Mouse (Mus musculus) midbrain, embryonic 12.5 days (tissue): ENCODE measurements around the gene Mei1. TPM values are rescaled to one million over a fixed set of nuclear protein-coding genes. Genes with fewer than 3 reads are reported as not detected.

Experiments
- ATAC-seq: fragments of 200-750 bp; cut with Nextera tagmentation; 2 replicates; pipeline ENCODE4 v1.8.0; 2017; ENCODE audit warnings: low read depth, moderate TSS enrichment, moderate library complexity; ENCODE audit not compliant: low FRiP score
- H3K27ac ChIP-seq: fragments of 300-500 bp; sonication (generic); replicated peaks from 2 replicates; pipeline ENCODE4 v1.5.1; 2016; ENCODE audit warnings: mild to moderate bottlenecking
- H3K27me3 ChIP-seq: fragments of 300-500 bp; sonication (generic); 2 replicates; pipeline ENCODE4 v1.6.1; 2016; ENCODE audit warnings: mild to moderate bottlenecking
- H3K36me3 ChIP-seq: fragments of 300-500 bp; sonication (generic); 2 replicates; pipeline ENCODE4 v1.6.1; 2016
- H3K4me1 ChIP-seq: fragments of 300-500 bp; sonication (generic); 2 replicates; pipeline ENCODE4 v1.6.1; 2016
- H3K4me2 ChIP-seq: fragments of 300-500 bp; sonication (generic); replicated peaks from 2 replicates; pipeline ENCODE4 v1.6.1; 2016; ENCODE audit warnings: mild to moderate bottlenecking, moderate library complexity
- H3K4me3 ChIP-seq: fragments of 300-500 bp; sonication (generic); 2 replicates; pipeline ENCODE4 v1.5.1; 2016; ENCODE audit warnings: mild to moderate bottlenecking
- H3K9ac ChIP-seq: fragments of 300-500 bp; sonication (generic); replicated peaks from 2 replicates; pipeline ENCODE4 v1.6.1; 2016; ENCODE audit warnings: mild to moderate bottlenecking, moderate library complexity
- H3K9me3 ChIP-seq: fragments of 300-500 bp; sonication (generic); 2 replicates; pipeline ENCODE4 v1.6.1; 2016; ENCODE audit warnings: mild to moderate bottlenecking
- WGBS: fragments of 180-500 bp; shearing (Covaris S2); methylation state at CpG from one replicate; pipeline ENCODE4 v1.1.7; 2016; 5-methylcytosine and 5-hydroxymethylcytosine counted together
- polyA plus RNA-seq: library from polyadenylated mRNA; unstranded; fragments of >200 nt; fragmentation: Nextera tagmentation; extraction: Ambion mirVana; gene quantifications from 2 replicates; pipeline ENCODE4 v1.2.1, GENCODE M21; 2016

Gene Mei1
- 0.05 and 0.08 TPM in 2 replicates for polyA plus RNA-seq

DNA sequence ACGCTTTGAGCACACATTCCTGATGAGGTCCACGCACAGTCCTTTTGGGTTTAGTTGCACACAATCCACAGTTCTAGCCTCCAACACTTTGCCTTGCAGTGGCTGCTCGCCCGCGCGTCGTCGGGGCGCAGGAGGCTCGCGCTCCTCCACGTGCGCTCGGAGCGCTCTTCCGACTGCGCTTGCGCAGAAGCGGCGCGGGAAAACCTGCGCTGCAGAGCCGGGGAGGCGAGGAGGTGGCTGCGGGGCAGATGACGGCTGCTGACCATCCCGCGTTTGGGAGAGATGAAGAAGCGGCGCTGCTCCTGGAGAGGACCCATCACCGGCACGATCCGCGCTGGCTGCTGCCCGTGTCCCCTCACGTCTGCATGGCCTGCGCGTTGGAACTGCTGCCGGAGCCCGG lies at the start of gene Mei1:
Gene Mei1, plus strand, starts transcription at position 99 of the 400 bp plus-strand sequence.
- Histone ChIP-seq H3K4me2 (peak within 1 kb of the TSS; percentile 34), H3K36me3 (no peaks in the 10 kb centered on the region)

DNA sequence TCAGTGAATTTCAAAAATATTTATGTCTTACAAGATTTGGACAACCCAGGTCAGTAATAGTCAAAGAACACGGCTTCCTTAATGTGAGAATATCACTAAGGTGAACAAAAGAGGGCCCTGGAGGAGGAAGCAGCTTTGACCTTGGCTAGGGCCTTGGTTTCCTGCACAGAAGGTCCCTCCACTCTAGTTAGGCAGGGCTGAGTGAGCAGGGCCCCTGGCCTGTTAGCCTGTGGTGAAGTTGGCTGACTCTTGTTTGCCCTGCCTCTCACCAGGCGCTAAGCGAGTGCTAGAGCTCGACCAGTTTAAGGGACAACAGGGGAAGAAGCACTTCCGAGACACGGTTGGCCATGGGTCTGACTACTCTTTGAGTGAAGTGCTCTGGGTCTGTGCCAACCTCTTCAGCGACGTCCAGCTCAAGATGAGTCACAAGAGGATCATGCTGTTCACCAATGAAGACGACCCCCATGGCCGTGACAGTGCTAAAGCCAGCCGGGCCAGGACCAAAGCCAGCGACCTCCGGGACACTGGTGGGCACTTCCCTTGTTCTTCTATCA lies 47.2 kb upstream of the Mei1 start:
- Histone ChIP-seq H3K4me1 (no peaks in the 10 kb centered on the region), H3K9ac (no peak overlapping the region), H3K27me3 (no peaks in the 10 kb centered on the region), H3K4me2 (no peak overlapping the region), H3K36me3 (peaks cover 77% of the 10 kb centered on the region), H3K27ac (no peak overlapping the region), H3K4me3 (no peak overlapping the region), H3K9me3 (no peaks in the 10 kb centered on the region)
- 91% methylated on average over 13 of the region's 13 CpGs for WGBS
- ATAC-seq: no peak

More for the DNA sequence above, at the start of gene Mei1:
- Histone ChIP-seq H3K9ac (no peak within 1 kb of the TSS), H3K27ac (no peak within 1 kb of the TSS), H3K4me3 (peak within 1 kb of the TSS; percentile 17; the same call in 1 of the 2 replicates), H3K4me1 (0 out of 2 replicates have a peak, but pooled peaks cover 4% of the 10 kb centered on the region), H3K27me3 (peaks cover 46% of the 10 kb centered on the region), H3K9me3 (no peaks in the 10 kb centered on the region)
- ATAC-seq: no peak
- 25% methylated on average over 40 of the region's 40 CpGs for WGBS

DNA sequence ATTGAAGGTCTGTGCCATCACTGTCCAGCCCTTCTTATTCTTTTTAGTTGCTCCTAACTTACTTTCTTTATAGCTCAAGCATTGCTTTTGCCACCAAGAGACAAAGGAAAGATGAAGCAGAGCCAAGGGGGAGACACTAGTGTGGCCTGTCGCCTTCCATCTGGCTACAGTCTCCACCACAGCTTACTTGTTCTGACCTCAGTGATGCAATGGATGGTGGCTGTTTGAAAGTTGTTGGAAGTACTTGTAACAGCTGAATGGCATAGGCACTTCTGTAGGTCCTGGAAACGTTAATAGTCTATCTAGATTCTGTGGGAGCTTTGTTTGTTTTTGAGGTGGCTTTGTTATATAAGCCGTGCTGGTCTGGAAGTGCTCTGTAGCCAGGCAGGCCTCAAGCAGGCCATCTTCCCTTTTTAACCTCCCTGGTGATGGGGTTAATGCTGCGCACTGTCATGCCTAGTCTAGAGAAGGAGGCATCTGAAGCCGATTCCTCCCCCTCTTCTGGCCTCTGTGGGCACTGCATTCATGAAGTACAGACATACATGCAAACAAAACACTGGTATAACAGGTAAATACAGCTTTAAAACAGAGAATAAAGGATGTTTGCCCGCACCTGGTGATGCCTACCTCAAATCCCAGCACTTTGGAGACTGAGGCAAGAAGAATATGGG lies 45.7 kb upstream of the Mei1 start:
- Histone ChIP-seq H3K36me3 (peaks cover 90% of the 10 kb centered on the region), H3K9me3 (no peaks in the 10 kb centered on the region), H3K27me3 (no peaks in the 10 kb centered on the region), H3K4me3 (no peak overlapping the region), H3K27ac (no peak overlapping the region), H3K4me2 (no peak overlapping the region), H3K9ac (no peak overlapping the region), H3K4me1 (no peaks in the 10 kb centered on the region)
- no peak for ATAC-seq
- WGBS: 91% methylated on average over 6 of the region's 6 CpGs

DNA sequence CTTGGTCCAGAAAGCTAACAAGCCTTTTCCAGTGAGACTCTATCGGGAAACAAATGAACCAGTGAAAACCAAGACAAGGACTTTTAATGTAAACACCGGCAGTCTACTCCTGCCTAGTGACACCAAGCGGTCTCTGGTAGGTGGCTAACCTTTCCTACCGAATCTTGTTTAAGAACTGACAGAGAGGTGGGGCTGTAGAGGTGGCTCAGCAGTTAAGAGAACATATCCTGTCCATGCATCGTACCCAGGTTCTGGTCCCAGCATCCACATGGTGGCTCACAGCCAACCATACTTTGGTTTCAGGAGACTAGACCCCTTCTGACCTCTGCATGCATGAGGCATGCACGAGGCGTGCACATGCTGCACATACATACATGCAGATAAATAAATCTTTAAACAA lies 42.5 kb upstream of the Mei1 start:
- no peaks in the 10 kb centered on the region for H3K27me3 ChIP-seq
- no peak for ATAC-seq
- no peak overlapping the region for H3K9ac ChIP-seq
- H3K4me2 ChIP-seq: no peak overlapping the region
- peaks cover 98% of the 10 kb centered on the region for H3K36me3 ChIP-seq
- no peaks in the 10 kb centered on the region for H3K4me1 ChIP-seq
- no peaks in the 10 kb centered on the region for H3K9me3 ChIP-seq
- H3K4me3 ChIP-seq: no peak overlapping the region
- WGBS: 94% methylated on average over 7 of the region's 7 CpGs
- no peak overlapping the region for H3K27ac ChIP-seq

DNA sequence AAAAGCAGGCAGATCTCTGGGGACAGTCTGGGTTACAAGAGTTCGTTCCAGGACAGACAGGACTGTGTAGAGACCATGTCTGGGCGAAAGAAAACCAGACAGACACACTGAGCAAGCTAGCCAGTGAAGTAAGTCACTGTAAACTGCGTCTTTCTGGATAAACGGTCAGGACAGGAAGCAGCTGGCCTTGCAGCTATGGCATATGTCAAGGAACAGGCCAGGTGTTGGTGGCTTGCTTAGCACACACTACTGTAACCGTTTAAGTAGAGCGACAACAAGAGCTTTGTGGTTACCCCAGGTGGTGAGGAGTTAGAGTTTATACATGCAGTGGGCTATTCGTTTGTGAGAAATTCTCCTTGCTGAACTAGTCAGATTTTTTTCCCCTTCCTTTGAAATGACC lies 42.1 kb upstream of the Mei1 start:
- no peak overlapping the region for H3K4me2 ChIP-seq

DNA sequence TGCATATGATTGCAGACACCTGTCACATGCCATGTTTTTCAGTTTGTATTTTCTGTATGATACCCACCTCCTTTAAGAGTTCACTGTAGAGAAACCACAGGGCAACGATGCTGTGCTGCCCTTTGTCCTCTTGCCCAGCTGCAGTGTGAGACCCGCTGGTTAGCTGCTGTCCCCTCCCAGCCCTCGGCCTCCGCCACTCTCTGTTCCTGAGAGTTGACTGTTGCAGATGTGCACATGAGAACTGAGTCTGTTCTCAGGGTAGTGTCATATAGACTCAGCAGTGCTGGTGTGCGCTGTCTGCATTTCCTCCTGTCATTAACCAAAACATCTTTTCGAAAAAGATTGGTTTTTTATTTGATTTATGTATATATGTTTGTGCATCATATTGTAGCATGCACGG lies 37.4 kb upstream of the Mei1 start:
- Histone ChIP-seq H3K4me2 (no peak overlapping the region), H3K9me3 (no peaks in the 10 kb centered on the region), H3K27ac (no peak overlapping the region), H3K4me1 (no peaks in the 10 kb centered on the region), H3K36me3 (peaks cover 79% of the 10 kb centered on the region), H3K27me3 (no peaks in the 10 kb centered on the region), H3K9ac (no peak overlapping the region), H3K4me3 (no peak overlapping the region)
- 94% methylated on average over 7 of the region's 7 CpGs for WGBS
- ATAC-seq: no peak

More for the DNA sequence above, 42.1 kb upstream of the Mei1 start:
- ATAC-seq: no peak
- no peaks in the 10 kb centered on the region for H3K27me3 ChIP-seq
- H3K9ac ChIP-seq: no peak overlapping the region
- H3K4me1 ChIP-seq: no peaks in the 10 kb centered on the region
- H3K36me3 ChIP-seq: peaks cover 98% of the 10 kb centered on the region
- H3K4me3 ChIP-seq: no peak overlapping the region
- no peaks in the 10 kb centered on the region for H3K9me3 ChIP-seq
- 94% methylated on average over 7 of the region's 7 CpGs for WGBS
- no peak overlapping the region for H3K27ac ChIP-seq

DNA sequence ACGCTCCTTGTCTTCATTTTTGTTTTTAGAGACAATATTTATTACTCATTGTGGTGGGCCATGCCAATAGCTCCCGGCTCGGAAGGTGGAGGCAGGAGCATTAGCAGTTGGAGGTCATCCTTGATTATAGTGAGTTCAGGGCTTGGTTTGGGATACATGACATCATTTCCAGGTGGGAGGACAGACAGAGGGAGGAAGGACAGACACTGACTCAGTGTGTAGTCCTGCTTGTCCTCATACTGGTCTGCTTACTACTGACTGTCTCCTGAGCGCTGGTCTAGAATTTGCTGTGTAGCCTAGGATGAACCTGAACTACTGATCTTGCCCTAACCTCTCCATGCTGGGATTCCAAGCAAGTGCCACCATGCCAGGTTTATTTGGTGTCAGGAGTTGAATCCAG lies 36.0 kb upstream of the Mei1 start, which contains the start of gene Desi1:
Gene Desi1, minus strand, starts transcription at position 101 of the 400 bp plus-strand sequence.
- WGBS: 96% methylated on average over 4 of the region's 4 CpGs
- H3K27me3 ChIP-seq: no peaks in the 10 kb centered on the region

DNA sequence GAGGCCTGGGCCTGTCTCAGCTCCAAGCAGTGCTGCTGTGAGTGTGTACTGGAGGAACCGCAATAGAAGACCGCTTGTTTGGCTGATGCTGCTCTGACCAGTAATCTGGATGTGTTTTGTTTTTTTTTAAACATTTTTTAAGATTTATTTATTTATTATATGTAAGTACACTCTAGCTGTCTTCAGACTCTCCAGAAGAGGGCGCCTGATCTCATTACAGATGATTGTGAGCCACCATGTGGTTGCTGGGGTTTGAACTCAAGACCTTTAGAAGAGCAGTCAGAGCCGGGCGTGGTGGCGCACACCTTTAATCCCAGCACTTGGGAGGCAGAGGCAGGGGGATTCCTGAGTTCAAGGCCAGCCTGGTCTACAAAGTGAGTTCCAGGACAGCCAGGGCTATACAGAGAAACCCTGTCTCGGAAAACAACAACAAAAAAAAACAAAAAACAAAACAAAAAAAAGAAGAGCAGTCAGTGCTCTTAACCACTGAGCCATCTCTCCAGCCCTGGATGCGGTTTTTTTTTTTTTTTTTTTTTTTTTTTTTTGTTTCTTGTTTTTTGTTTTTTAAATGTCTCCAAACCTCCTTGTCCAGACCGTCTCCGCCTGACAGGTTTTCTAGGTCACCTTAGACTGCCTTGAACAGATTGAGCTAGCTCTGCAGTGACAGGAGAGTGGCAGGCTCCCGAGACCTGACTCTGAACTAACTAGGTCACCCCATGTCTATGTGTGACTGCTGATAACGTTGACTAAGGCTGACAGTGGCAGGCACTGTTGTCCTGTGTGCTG lies 33.7 kb upstream of the Mei1 start:
- no peak overlapping the region for H3K9ac ChIP-seq
- no peaks in the 10 kb centered on the region for H3K9me3 ChIP-seq
- ATAC-seq: no peak
- no peaks in the 10 kb centered on the region for H3K4me1 ChIP-seq
- no peaks in the 10 kb centered on the region for H3K27me3 ChIP-seq
- H3K27ac ChIP-seq: no peak overlapping the region
- no peak overlapping the region for H3K4me2 ChIP-seq
- peaks cover 78% of the 10 kb centered on the region for H3K36me3 ChIP-seq
- WGBS: 87% methylated on average over 12 of the region's 12 CpGs
- no peak overlapping the region for H3K4me3 ChIP-seq

More for the DNA sequence above, 36.0 kb upstream of the Mei1 start, which contains the start of gene Desi1:
- H3K4me1 ChIP-seq: no peaks in the 10 kb centered on the region
- peaks cover 79% of the 10 kb centered on the region for H3K36me3 ChIP-seq
- no peak within 1 kb of the TSS for H3K4me2 ChIP-seq
- H3K9ac ChIP-seq: no peak within 1 kb of the TSS
- ATAC-seq: no peak
- H3K4me3 ChIP-seq: no peak within 1 kb of the TSS
- H3K27ac ChIP-seq: no peak within 1 kb of the TSS
- H3K9me3 ChIP-seq: no peaks in the 10 kb centered on the region

DNA sequence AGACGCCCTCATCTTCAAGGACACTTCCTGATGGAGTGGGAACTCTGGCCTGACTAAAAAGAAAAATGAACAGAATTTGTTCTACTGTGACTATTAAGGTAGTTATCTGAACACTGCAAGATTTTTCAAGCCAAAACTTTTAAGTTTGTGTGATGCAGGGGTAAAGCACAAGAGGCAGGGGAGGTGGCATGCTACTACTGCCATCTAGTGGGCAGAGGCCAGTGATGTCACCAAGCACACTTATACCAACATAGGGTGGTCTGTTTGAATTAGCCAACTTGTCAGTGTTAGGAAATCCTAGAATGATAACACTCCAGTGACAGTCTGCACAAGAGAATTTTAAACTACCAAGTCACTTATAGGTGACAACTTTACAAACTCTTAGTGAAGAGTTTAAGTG lies 29.1 kb upstream of the Mei1 start:
- no peak overlapping the region for H3K4me2 ChIP-seq
- no peak overlapping the region for H3K9ac ChIP-seq
- H3K4me1 ChIP-seq: peaks cover 4% of the 10 kb centered on the region; the same call in 1 of the 2 replicates
- no peak overlapping the region for H3K4me3 ChIP-seq
- peaks cover 64% of the 10 kb centered on the region for H3K36me3 ChIP-seq
- no peak; the same call in 1 of the 2 replicates for ATAC-seq
- no peaks in the 10 kb centered on the region for H3K9me3 ChIP-seq
- WGBS: 97% methylated on average over 1 of the region's 1 CpGs
- no peaks in the 10 kb centered on the region for H3K27me3 ChIP-seq
- H3K27ac ChIP-seq: no peak overlapping the region

DNA sequence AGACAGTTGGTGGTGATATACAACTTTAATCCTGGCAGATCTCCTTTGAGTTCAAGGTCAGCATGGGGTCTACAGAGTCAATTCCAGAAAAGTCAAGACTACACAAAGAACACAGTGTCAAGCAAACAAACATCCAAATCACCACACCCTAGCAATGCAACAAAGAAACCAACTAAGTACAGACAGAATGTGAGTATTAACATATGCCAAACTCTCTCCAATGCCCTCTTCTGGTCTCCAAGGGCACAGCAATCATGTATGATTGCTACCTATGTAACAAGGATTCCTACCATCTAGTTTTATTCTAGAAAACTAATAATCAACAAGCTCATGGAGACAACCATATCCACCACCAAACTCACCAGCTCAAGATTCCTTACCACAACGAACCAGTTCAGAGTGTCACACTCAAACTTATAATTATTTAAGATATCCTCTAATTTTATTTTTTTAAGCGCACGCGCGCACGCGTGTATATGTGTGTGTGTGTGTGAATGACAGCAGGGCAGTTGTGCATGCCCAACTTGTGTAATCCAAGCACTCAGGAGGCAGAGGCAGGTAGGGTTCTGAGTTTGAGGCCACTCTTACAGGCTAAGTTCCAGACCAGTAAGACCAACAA lies 25.5 kb upstream of the Mei1 start:
- Histone ChIP-seq H3K4me1 (peaks cover 14% of the 10 kb centered on the region), H3K27ac (no peak overlapping the region), H3K36me3 (peaks cover 36% of the 10 kb centered on the region), H3K9me3 (no peaks in the 10 kb centered on the region), H3K9ac (no peak overlapping the region), H3K4me2 (no peak overlapping the region), H3K27me3 (no peaks in the 10 kb centered on the region), H3K4me3 (no peak overlapping the region)
- WGBS: 98% methylated on average over 7 of the region's 7 CpGs
- no peak for ATAC-seq

DNA sequence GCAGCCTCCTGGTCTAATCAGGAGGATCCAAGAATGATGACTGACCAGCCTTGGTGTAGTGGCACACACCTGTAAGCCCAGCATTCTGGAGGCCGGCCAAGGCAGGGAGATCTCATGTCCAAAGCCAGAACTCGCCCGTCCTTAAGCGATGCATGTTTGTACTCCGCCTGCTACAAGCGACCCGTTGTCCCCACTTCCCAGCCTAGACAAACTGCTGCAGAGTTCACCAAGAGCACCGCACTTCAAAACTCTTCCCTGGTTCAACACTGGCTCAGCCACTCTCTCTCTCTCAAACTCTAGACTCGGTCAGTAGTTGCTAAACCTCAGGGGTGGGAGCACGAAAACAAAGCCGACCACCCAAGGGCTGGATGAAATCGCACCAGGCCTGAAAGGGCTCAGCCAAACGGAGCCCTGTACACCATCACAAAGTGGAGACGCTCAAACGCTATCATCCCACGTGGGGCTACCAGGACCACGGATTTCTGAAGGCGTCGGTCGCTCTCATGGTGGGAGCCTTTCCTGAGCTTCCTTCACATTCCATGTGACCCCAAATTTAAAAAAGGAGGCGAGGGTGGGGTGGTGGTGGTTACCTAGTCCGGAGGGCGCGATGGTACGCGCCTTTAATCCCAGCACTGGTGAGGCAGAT lies 23.4 kb upstream of the Mei1 start:
- Histone ChIP-seq H3K27me3 (0 out of 2 replicates have a peak, but pooled peaks cover 3% of the 10 kb centered on the region), H3K4me2 (peak overlapping the region; percentile 98), H3K4me3 (peak overlapping the region; percentile 100), H3K27ac (0 out of 2 replicates have a peak overlapping the region, but pooled peaks have one; percentile 88), H3K36me3 (peaks cover 18% of the 10 kb centered on the region), H3K9ac (peak overlapping the region; percentile 97), H3K9me3 (no peaks in the 10 kb centered on the region), H3K4me1 (peaks cover 14% of the 10 kb centered on the region)
- ATAC-seq: no peak
- 4% methylated on average over 26 of the region's 26 CpGs for WGBS
